Mouse (Mus musculus): ENCODE measurements around the gene 1600015I10Rik.

- TF ChIP-seq CTCF (IDR thresholded peaks at IDR 0.05 in 2 of 3, conservative IDR thresholded peaks at IDR 0.05 in 1 of 3; ENCODE audit: control insufficient read depth in 1 of 3, insufficient read depth in 1 of 3, low read depth in 2 of 3, low read length in 3 of 3, poor library complexity in 1 of 3, severe bottlenecking in 1 of 3) (no peak), UBTF (IDR thresholded peaks at IDR 0.05; ENCODE audit: borderline replicate concordance, insufficient read depth, low read depth, low read length) (no peak), TCF12 (IDR thresholded peaks at IDR 0.05; ENCODE audit: low read depth, low read length) (no peak), RCOR1 (IDR thresholded peaks at IDR 0.05; ENCODE audit: low read depth, low read length) (no peak), POLR2A (IDR thresholded peaks at IDR 0.05; ENCODE audit: control insufficient read depth in 1 of 2, insufficient read depth in 1 of 2, low read depth in 1 of 2, low read length in 2 of 2, poor library complexity in 1 of 2) (no peak), CHD1 (IDR thresholded peaks at IDR 0.05; ENCODE audit: low read depth, low read length) (no peak), GATA1 (IDR thresholded peaks at IDR 0.05; ENCODE audit: low read depth, low read length) (no peak), KAT2A (conservative IDR thresholded peaks at IDR 0.05; ENCODE audit: low read depth, low read length) (no peak), USF1 (IDR thresholded peaks at IDR 0.05; ENCODE audit: low read depth, low read length) (no peak), ZC3H11A (IDR thresholded peaks at IDR 0.05; ENCODE audit: low read depth, low read length) (no peak), MAFK (IDR thresholded peaks at IDR 0.05; ENCODE audit: borderline replicate concordance, low read depth, low read length) (no peak), EP300 (IDR thresholded peaks at IDR 0.05; ENCODE audit: low read depth in 1 of 2, low read length in 2 of 2) (no peak), ZKSCAN1 (IDR thresholded peaks at IDR 0.05; ENCODE audit: low read depth, low read length) (no peak), ZNF384 (IDR thresholded peaks at IDR 0.05; ENCODE audit: low read depth, low read length) (no peak)
These were observed at the start of gene 1600015I10Rik for GRCm38 (mm10) chr6:48929595-48929994.
